In genomic region chr9:55241863-55242685, GRCm38 (mm10) we compare ENCODE assay signal across 8 mouse cellular contexts. TPM values are rescaled to one million over a fixed set of nuclear protein-coding genes. Genes with fewer than 3 reads are reported as not detected.
DNase-seq lines count a peak whose midpoint lies in the region; ATAC-seq lines count a peak whose summit lies in the region.

No protein-coding gene starts in this region.

- peak overlapping the region; percentile 29 for H3K4me3 ChIP-seq in lung, embryonic 15.5 days
- H3K4me3 ChIP-seq in embryonic facial prominence, embryonic 13.5 days, result peak overlapping the region; percentile 32
- H3K4me3 ChIP-seq in kidney, embryonic 15.5 days (replicated peaks), result peak overlapping the region; percentile 37
- H3K4me3 ChIP-seq in midbrain, embryonic 15.5 days, result peak overlapping the region; percentile 16; the same call in 1 of the 2 replicates

- no peak overlapping the region for H3K9ac ChIP-seq in lung, embryonic 15.5 days
- peak overlapping the region; percentile 46; the same call in 1 of the 2 replicates for H3K9ac ChIP-seq in embryonic facial prominence, embryonic 13.5 days
- no peak overlapping the region for H3K9ac ChIP-seq in kidney, embryonic 15.5 days
- no peak overlapping the region for H3K9ac ChIP-seq in midbrain, embryonic 15.5 days

- no peaks in the 10 kb centered on the region for H3K36me3 ChIP-seq in lung, embryonic 15.5 days
- no peaks in the 10 kb centered on the region for H3K36me3 ChIP-seq in embryonic facial prominence, embryonic 13.5 days
- H3K36me3 ChIP-seq in kidney, embryonic 15.5 days, result no peaks in the 10 kb centered on the region
- no peaks in the 10 kb centered on the region for H3K36me3 ChIP-seq in midbrain, embryonic 15.5 days (replicated peaks)

- H3K27me3 ChIP-seq in lung, embryonic 15.5 days, result no peaks in the 10 kb centered on the region
- H3K27me3 ChIP-seq in embryonic facial prominence, embryonic 13.5 days, result no peaks in the 10 kb centered on the region
- peaks cover 3% of the 10 kb centered on the region; the same call in 1 of the 2 replicates for H3K27me3 ChIP-seq in kidney, embryonic 15.5 days
- H3K27me3 ChIP-seq in midbrain, embryonic 15.5 days (replicated peaks), result no peaks in the 10 kb centered on the region

- H3K9me3 ChIP-seq in lung, embryonic 15.5 days, result no peaks in the 10 kb centered on the region
- no peaks in the 10 kb centered on the region for H3K9me3 ChIP-seq in embryonic facial prominence, embryonic 13.5 days
- no peaks in the 10 kb centered on the region for H3K9me3 ChIP-seq in kidney, embryonic 15.5 days (replicated peaks)
- H3K9me3 ChIP-seq in midbrain, embryonic 15.5 days, result no peaks in the 10 kb centered on the region

- 0 out of 2 replicates have a peak, but pooled peaks cover 3% of the 10 kb centered on the region for H3K4me1 ChIP-seq in lung, embryonic 15.5 days
- H3K4me1 ChIP-seq in embryonic facial prominence, embryonic 13.5 days, result no peaks in the 10 kb centered on the region
- H3K4me1 ChIP-seq in kidney, embryonic 15.5 days, result 0 out of 2 replicates have a peak, but pooled peaks cover 5% of the 10 kb centered on the region
- 0 out of 2 replicates have a peak, but pooled peaks cover 4% of the 10 kb centered on the region for H3K4me1 ChIP-seq in midbrain, embryonic 15.5 days

- no peak for DNase-seq in lung, postnatal 14 days
- peak; percentile 33 to 39 for DNase-seq in thymus, postnatal 36 days
- DNase-seq in urinary bladder, adult 2 months (ENCODE audit: low spot score), result no peak
- no peak for DNase-seq in gastrocnemius, adult 18-20 months (ENCODE audit: low spot score)

- H3K27ac ChIP-seq in lung, embryonic 15.5 days, result no peak overlapping the region
- H3K27ac ChIP-seq in embryonic facial prominence, embryonic 13.5 days, result no peak overlapping the region
- no peak overlapping the region for H3K27ac ChIP-seq in kidney, embryonic 15.5 days
- H3K27ac ChIP-seq in midbrain, embryonic 15.5 days, result no peak overlapping the region

- ATAC-seq in lung, embryonic 15.5 days (ENCODE audit: borderline replicate concordance, extremely low read depth, low FRiP score, low TSS enrichment), result no peak
- ATAC-seq in embryonic facial prominence, embryonic 13.5 days (ENCODE audit: insufficient number of reproducible peaks, insufficient read depth, low FRiP score, low TSS enrichment, low read depth), result no peak
- ATAC-seq in kidney, embryonic 15.5 days (replicated peaks; ENCODE audit: low FRiP score), result no peak
- no peak for ATAC-seq in midbrain, embryonic 15.5 days (replicated peaks)

- 30% methylated on average over 24 of the region's 24 CpGs for WGBS in lung, embryonic 15.5 days
- 36% methylated on average over 24 of the region's 24 CpGs for WGBS in embryonic facial prominence, embryonic 13.5 days
- 40% methylated on average over 24 of the region's 24 CpGs for WGBS in kidney, embryonic 15.5 days
- 32% methylated on average over 24 of the region's 24 CpGs for WGBS in midbrain, embryonic 15.5 days

- H3K4me2 ChIP-seq in lung, embryonic 15.5 days, result peak overlapping the region; percentile 48
- peak overlapping the region; percentile 56 for H3K4me2 ChIP-seq in embryonic facial prominence, embryonic 13.5 days
- peak overlapping the region; percentile 60 for H3K4me2 ChIP-seq in kidney, embryonic 15.5 days
- H3K4me2 ChIP-seq in midbrain, embryonic 15.5 days, result peak overlapping the region; percentile 39

RNA-seq across cellular contexts. Expression of gene Fbxo22, which starts 33.3 kb away (rescaled TPM):
- polyA plus RNA-seq in lung, embryonic 15.5 days (2015; fragmentation: Nextera tagmentation; extraction: Ambion mirVana), result 57.2 and 64.1 TPM in 2 replicates
- 58.7 and 66.0 TPM in 2 replicates for polyA plus RNA-seq in embryonic facial prominence, embryonic 13.5 days (2015; fragmentation: Nextera tagmentation; extraction: Ambion mirVana)
- polyA plus RNA-seq in kidney, embryonic 15.5 days (2015; fragmentation: Nextera tagmentation; extraction: Ambion mirVana), result 69.5 and 69.6 TPM in 2 replicates
- polyA plus RNA-seq in midbrain, embryonic 15.5 days (2015; fragmentation: Nextera tagmentation; extraction: Ambion mirVana), result 83.4 and 89.1 TPM in 2 replicates
- 30.0 and 32.5 TPM in 2 replicates for polyA plus RNA-seq in urinary bladder, adult 2 months (2012; rRNA removed)
- total RNA-seq in gastrocnemius, adult 18-20 months (2021), result 10 to 100 TPM; 19.7 to 21.1 TPM

Comparison
In these comparisons a context has a peak if more than half of its experiments do, and no peak if none do; other contexts are left out.
1. DNase-seq: peak in thymus, postnatal 36 days (2 of 2); none in lung, postnatal 14 days (single experiment), urinary bladder, adult 2 months (single experiment) and gastrocnemius, adult 18-20 months (single experiment).
2. Peak in every context shown above with its lines, with median percentiles within 50 percentile points of each other: H3K4me2 ChIP-seq and H3K4me3 ChIP-seq.